Mouse (Mus musculus): Measurements from ENCODE around the gene Slc25a21. TPM values are rescaled to one million over a fixed set of nuclear protein-coding genes. Genes with fewer than 3 reads are reported as not detected.

Slc25a21 gene
- total RNA-seq, 2 experiments from 2014 or later = 0.87 to 1.4 TPM

GRCm38 (mm10) chr12:56697785-56698184, 499.5 kb downstream of the Slc25a21 start:
- intact Hi-C loops (cut with DNase I) = no loop called here
- no peak for DNase-seq (ENCODE audit: low spot score in 2 of 2)

DNA sequence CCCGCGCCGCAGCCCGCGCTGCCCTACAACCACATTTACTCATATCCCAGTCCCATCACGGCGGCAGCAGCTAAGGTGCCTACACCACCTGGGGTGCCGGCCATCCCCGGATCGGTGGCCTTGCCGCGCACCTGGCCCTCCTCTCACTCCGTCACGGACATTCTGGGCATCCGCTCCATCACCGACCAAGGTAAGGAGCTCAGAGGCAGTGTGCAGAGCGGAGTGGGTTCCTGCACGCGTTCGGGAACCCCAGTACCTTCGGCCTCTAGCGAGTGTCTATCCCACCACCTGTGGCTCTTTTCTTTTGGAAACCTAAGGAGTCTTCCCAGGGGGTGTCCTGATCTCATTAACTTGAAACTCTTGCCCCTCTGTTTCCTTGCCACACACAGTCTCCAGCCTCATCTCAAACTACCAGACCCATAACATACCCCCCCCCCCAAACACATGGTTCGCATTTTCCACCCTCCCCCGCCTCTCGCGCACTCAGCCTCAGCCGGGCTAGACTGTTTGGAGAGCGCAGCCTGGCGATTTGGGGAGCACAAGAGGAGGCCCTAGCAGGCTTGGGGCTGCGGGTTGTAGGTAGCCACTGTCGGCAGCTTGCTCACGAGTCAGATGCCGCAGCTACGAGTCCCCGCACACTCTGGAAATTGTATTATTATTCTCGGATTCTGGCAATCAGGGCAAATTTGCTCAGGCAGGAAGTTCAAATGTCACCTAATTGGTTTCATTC, 500.1 kb downstream of the Slc25a21 start:
- intact Hi-C loops (cut with DNase I) = no loop called here

DNA sequence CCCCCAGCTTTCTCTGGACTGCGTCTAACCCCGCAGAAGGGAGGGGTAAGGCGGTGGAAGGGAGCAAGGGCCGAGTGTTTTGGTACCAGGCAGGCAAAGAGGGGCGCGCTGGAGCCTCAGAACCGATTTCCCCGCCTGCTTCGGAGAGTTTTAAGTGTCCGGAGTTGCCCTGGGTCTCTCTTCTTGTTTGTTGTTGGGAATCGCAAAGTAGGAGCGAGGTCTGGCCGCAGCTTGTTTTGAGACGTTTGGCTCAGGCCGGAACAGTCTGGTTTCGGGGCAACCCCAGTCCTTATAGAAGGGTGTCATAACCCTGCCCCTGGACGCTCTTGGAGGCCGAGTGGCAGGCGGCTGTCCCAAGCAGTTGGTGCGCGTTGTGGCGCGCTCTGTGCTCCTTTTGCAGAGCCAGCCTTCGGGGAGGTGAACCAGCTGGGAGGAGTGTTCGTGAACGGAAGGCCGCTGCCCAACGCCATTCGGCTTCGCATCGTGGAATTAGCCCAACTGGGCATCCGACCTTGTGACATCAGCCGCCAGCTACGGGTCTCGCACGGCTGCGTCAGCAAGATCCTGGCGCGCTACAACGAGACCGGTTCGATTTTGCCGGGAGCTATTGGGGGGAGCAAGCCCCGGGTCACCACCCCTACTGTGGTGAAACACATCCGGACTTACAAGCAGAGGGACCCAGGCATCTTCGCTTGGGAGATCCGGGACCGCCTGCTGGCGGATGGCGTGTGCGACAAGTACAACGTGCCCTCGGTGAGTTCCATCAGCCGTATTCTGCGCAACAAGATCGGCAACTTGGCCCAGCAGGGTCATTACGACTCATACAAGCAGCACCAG, 500.9 kb downstream of the Slc25a21 start:
- intact Hi-C loops (cut with DNase I) = no loop called here
- DNase-seq (ENCODE audit: low spot score in 2 of 2) = no peak

More for the DNA sequence above, 500.1 kb downstream of the Slc25a21 start:
- DNase-seq (ENCODE audit: low spot score in 2 of 2) = no peak

GRCm38 (mm10) chr12:56695358-56696173, 501.7 kb downstream of the Slc25a21 start:
- no peak for DNase-seq (ENCODE audit: low spot score in 2 of 2)
- intact Hi-C loops (cut with DNase I) = loop anchor here (2.0 kb wide), 1 partner anchor 849 kb away; no protein-coding TSS in a partner anchor

GRCm38 (mm10) chr12:56694936-56695335, 502.3 kb downstream of the Slc25a21 start:
- no peak for DNase-seq (ENCODE audit: low spot score in 2 of 2)
- intact Hi-C loops (cut with DNase I) = loop anchor here (2.0 to 5.0 kb wide), 3 partner anchors 78 to 850 kb away; partner anchors contain the start of gene Nkx2-1

DNA sequence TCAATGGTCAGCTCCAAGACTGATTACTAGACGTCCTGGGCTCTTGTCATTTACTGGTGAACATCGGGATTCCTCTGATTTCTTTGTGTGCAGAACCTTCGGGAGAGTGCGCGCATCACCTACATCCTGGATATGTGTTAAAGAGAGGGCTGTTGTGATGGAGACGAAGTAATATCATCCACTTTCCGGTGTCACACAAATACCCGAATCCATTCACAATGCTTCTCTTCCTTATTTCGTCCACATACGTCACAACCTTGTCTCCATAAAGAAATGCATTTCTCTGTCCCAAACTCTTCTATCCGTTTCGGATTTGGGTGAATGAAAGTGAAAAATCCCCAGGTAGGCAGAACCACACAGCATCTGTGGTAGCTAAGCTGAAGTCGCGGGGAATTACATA, 502.9 kb downstream of the Slc25a21 start:
- DNase-seq (ENCODE audit: low spot score in 2 of 2) = no peak
- intact Hi-C loops (cut with DNase I) = loop anchor here (2.0 to 5.0 kb wide), 3 partner anchors 77 to 850 kb away; partner anchors contain the start of gene Nkx2-1

- no peak for DNase-seq (ENCODE audit: low spot score in 2 of 2)
- intact Hi-C loops (cut with DNase I) = loop anchor here (2.0 to 5.0 kb wide), 3 partner anchors 76 to 851 kb away; partner anchors contain the start of gene Nkx2-1
Measured at GRCm38 (mm10) chr12:56693411-56694098, 503.7 kb downstream of the Slc25a21 start.

- DNase-seq (ENCODE audit: low spot score in 2 of 2) = no peak
- intact Hi-C loops (cut with DNase I) = loop anchor here (5.0 kb wide), 2 partner anchors 75 to 155 kb away; partner anchors contain the start of gene Nkx2-1
Measured at GRCm38 (mm10) chr12:56692536-56692935, 504.7 kb downstream of the Slc25a21 start.

GRCm38 (mm10) chr12:56691427-56692079, 505.7 kb downstream of the Slc25a21 start, which contains the start of gene Pax9:
Gene Pax9, plus strand, starts transcription at chr12:56691767.
- intact Hi-C loops (cut with DNase I) = loop anchor here (5.0 kb wide), 2 partner anchors 74 to 154 kb away; partner anchors contain the start of gene Nkx2-1
- no peak for DNase-seq (ENCODE audit: low spot score in 2 of 2)

DNA sequence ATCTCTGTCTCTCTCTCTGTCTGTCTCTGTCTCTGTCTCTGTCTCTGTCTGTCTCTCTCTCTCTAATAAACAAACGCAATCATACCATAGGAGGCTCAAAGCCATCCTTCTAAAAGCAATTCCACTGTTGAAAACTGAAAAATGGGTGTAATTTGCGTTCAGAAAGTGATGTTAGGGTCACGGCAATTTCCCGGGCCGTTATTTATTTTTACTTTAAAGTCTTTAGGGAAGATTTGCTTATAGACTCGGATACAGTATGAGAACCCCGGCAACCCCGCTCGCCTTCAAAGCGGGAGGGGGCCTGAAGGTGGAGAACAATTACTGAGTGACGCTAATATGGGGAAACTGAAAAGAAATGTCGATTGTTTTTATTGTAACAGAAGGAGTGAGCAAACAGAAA, 506.3 kb downstream of the Slc25a21 start:
- intact Hi-C loops (cut with DNase I) = loop anchor here (5.0 kb wide), 2 partner anchors 74 to 154 kb away; partner anchors contain the start of gene Nkx2-1
- DNase-seq (ENCODE audit: low spot score in 2 of 2) = no peak

GRCm38 (mm10) chr12:56690366-56690765, 506.9 kb downstream of the Slc25a21 start:
- DNase-seq (ENCODE audit: low spot score in 2 of 2) = no peak
- intact Hi-C loops (cut with DNase I) = loop anchor here (5.0 kb wide), 2 partner anchors 73 to 153 kb away; partner anchors contain the start of gene Nkx2-1

DNA sequence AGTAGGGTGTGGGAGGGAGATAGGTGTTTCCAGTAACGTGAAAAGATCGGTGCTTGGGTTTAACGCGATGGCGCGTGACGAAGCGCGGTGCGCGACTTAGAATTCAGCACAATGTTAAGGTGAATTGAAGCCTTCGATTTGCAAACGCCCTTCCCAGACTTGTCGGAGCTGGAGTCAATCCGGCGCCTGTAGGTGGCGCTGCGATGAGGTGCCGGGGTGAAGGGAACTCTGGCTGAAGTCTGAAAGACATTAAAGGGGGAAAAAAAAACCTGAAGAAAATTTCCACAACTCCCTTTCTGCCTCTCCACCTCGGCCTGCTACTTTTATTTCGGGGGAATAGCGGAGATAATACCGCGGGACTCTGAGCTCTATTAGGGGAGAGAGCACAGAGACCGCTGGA, 507.5 kb downstream of the Slc25a21 start:
- intact Hi-C loops (cut with DNase I) = loop anchor here (5.0 kb wide), 2 partner anchors 72 to 152 kb away; partner anchors contain the start of gene Nkx2-1
- DNase-seq (ENCODE audit: low spot score in 2 of 2) = no peak

- intact Hi-C loops (cut with DNase I) = no loop called here
- no peak for DNase-seq (ENCODE audit: low spot score in 2 of 2)
Measured at GRCm38 (mm10) chr12:56689331-56689730, 507.9 kb downstream of the Slc25a21 start.

DNA sequence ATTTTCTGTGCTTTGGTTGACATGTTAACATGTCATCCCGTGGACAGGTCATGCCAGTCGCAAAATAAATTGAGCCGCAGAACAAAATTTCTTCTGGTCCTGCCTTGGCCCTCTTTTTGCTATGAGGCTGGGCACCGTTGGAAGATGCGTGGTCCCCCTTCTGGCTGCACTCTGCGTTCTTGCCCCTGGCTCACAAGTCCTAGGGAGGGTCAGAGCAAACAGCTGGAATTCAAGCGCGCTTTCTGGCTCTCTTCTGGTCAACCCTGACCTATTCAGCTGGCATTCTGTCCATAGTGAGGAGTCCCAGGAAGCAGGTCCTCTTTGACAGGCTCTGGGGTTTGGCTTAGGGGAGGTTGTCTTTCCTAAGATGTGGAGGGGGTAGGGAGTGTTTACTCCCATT, 508.4 kb downstream of the Slc25a21 start:
- intact Hi-C loops (cut with DNase I) = no loop called here
- DNase-seq (ENCODE audit: low spot score in 2 of 2) = no peak

GRCm38 (mm10) chr12:56688482-56688840, 508.8 kb downstream of the Slc25a21 start:
- intact Hi-C loops (cut with DNase I) = no loop called here
- DNase-seq (ENCODE audit: low spot score in 2 of 2) = no peak

DNA sequence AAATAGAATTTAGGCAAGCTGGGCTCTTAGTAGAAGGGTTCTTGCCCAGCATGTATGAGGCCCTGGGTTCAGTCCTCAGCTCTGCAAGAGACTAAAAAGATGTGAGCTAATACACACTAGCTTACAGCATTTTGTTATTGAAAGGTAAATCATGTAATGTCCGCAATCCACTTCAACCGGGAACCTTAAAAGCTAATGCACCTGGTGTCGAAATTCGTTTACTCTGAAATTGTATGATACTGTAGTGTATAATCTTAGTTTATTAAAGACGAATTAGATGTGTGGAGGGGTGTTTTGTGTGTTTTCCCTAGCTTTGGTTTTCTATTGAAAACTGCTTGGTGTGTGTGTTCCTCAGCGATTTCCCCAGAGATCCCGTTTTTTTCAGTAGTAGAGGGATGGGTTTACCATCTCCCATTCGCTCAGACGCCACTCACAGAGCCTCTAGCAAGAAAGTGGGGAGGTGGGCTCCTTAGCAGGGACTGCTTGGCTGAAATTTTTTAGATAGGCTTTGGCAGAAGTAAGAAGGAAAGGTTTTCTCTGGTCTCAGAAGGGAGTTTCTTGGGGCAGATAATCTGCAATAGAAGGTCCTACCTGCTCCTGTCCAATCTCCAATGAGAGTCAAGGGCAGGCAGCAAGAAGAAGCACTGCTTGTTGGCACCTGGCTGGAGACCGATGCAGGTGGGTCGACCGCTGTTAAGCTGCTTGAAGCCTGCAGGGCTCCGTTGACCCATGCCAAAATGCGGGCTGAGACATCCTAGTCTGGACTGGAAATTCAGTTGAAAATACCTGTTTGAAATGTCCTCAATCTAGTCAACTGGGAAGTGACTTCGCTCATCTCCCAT, 509.4 kb downstream of the Slc25a21 start:
- intact Hi-C loops (cut with DNase I) = no loop called here
- DNase-seq (ENCODE audit: low spot score in 2 of 2) = no peak

DNA sequence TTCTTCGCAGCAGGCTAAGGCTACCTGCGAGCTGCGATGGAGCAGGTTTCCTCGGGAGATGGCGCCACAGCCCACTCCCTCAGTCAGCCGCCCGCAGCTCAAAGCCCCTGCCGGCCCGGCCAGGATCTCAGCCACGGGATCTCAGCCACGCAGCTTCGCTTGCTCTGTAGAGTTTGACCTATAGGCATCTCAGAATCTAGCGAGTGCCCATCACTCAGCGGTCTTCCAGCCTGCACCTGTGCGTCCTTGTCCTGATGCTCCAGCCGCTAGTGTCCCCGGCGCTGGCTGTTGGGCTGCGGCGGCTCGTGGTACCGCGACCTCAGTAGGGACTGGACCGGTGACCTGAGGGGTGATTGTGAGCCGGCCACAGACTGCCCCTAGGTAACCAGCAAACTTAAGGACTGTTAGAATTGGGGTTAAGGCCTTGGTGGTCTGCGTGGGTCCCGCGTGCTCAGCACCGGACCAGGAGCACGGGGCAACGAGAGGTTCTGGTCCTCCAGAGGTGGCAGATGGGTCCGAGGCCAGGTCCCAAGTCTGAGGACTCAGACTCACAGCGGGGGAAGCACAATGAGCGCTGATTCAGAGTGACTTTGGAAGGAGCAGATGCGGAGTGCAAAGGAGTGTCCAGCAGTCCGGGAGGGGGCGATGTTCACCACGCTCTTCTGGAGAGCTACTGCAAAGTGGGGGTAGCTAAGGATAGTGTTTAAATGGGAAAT, 516.0 kb downstream of the Slc25a21 start:
- DNase-seq (ENCODE audit: low spot score in 2 of 2) = no peak
- intact Hi-C loops (cut with DNase I) = loop anchor here (2.0 kb wide), 2 partner anchors 306 to 504 kb away; no protein-coding TSS in a partner anchor
